Mouse (Mus musculus): ENCODE results near the gene Gm49342.
"Not testable (repeated sequence)": the region's sequence is repeated elsewhere in the genome, so short reads cannot be mapped to it uniquely, and the experiment has no call there.

Gene Gm49342

DNA sequence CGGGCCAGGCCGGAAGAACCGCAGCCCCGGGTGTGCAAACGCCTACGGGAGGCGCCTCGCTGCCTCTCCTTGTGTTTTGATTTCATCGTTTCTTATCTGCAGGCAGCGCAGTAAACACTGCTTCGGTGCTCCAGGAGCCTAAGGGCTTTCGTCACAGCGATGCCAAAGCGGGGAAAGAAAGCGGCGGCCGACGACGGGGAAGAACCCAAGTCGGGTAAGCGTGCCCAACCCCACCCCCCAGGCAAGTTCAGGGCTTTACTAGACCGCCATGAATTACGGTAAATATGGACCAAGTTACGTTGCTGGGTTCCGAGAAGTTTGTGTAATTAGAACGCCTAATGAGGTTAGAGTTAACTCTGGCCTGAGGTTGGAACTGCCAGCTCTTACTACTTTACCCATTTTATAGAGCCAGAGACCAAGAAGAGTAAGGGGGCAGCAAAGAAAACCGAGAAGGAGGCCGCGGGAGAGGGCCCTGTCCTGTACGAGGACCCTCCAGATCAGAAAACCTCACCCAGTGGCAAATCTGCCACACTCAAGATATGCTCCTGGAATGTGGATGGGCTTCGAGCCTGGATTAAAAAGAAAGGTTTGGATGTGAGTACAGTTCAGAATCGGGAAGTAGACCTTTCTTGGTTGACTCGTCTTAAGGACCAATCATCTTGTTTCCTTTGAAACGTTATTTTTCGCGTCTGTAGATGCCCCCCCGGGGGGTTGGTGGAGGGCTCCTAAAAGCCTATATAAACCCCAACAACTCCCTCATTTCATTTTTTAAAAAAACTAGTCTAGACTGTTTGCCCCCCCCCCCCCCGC is 19.0 kb upstream of the Gm49342 start:
- DNase-seq (ENCODE audit: low read depth, low spot score) = peak; percentile 34
- H3K36me3 ChIP-seq (ENCODE audit: control insufficient read depth, insufficient read depth, low read length, poor library complexity, severe bottlenecking) = peaks cover 15% of the 10 kb centered on the region
- no peaks in the 10 kb centered on the region for H3K27me3 ChIP-seq (ENCODE audit: control insufficient read depth, insufficient read depth, low read length, poor library complexity, severe bottlenecking)

DNA sequence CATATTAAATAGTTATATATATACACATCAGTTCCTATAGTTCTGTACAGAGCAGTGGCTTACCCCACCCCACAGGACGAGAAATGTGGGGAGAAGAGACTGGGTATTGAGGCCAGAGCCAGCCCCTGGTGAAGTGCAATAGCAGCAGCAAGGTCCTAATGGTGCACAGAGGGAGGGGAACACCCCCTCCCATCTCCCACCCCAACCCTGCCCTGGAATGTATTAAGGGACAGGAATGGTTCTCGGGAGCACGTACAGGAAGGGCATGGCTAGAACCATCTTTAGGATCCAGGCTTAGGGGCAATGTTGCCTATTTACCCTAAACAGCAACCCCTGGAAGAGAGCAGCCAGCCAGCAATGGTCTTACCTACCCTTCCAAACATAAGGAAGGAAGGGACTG is 17.0 kb upstream of the Gm49342 start:
- H3K27me3 ChIP-seq (ENCODE audit: control insufficient read depth, insufficient read depth, low read length, poor library complexity, severe bottlenecking) = no peaks in the 10 kb centered on the region
- no peak for DNase-seq (ENCODE audit: low read depth, low spot score)
- H3K36me3 ChIP-seq (ENCODE audit: control insufficient read depth, insufficient read depth, low read length, poor library complexity, severe bottlenecking) = peaks cover 15% of the 10 kb centered on the region

DNA sequence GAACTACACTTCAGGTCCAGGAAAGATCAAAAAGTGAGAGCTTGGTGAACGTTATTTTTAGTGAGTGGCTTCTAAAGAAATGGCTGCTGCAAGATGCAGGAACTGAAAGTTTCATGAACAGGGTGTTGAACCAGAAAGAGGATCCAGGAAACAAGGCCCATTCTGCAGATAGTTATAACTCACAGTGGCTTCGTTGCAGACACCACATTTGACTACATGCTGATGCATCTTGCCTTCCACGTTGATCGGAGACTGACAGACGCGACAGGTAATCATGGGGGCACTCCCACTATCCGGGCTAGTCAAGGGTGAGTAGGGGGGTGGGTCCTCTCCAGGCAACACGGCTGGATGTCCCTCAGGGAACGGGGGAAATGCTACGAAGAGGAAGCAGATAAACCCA is 14.4 kb upstream of the Gm49342 start:
- no peaks in the 10 kb centered on the region for H3K27me3 ChIP-seq (ENCODE audit: control insufficient read depth, insufficient read depth, low read length, poor library complexity, severe bottlenecking)

DNA sequence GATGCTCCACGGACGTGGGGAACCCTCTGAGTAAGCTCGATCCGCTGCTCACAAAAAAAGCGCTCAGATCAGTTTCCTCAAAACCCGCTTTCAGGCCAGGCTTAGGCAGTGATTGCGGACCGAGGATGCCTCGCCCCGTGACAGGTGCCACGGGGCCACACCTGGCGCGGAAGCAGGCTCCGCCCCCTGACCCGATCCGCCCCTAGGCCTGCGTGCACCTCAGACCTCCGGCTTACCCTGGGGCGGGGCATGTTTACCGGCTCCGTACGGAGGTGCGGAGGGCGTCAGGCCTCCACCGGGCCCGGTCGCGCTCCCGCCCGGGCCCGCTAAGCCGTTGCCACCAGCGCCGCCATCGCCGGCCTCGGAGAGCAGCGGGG is 14.0 kb upstream of the Gm49342 start:
- H3K27me3 ChIP-seq (ENCODE audit: control insufficient read depth, insufficient read depth, low read length, poor library complexity, severe bottlenecking) = no peaks in the 10 kb centered on the region
- DNase-seq (ENCODE audit: low read depth, low spot score) = peak; percentile 90

More for the DNA sequence above, 14.4 kb upstream of the Gm49342 start:
- peaks cover 15% of the 10 kb centered on the region for H3K36me3 ChIP-seq (ENCODE audit: control insufficient read depth, insufficient read depth, low read length, poor library complexity, severe bottlenecking)
- DNase-seq (ENCODE audit: low read depth, low spot score) = peak; percentile 84

DNA sequence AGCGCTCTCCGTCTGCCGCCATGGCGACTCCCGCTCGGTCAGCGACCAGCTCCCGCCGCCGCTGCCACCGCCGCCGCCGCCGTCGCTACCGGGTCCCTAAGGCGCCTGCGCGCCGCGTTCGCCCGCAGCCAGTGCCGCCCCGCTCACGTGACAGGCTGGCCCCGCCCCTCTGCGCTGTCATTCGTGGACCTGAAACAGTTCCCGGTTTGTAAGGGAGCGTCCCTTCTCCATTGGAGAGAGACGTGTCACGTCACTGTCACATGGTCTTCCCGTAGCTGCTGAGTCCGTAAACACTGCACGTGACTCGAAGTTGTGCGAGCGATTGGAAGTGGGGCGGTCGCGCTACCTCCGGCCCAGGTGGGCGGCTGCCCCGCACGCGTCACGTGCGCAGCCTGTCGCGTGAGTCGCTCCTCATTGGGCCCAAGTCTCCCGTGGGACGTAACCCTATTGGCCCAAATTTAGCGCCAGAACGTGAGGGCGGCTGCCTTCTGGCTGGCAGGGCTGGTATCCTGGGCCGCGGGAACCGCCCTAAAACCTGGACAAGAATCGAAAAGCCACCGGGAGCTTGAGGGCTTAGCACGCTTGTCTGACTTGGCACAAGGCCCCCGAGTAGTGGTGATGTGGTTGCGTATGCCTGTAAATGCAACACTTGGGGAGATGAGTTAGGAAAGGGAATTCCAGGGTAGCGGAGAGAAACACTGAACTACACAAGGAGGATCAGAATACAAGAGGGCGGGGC is 13.4 kb upstream of the Gm49342 start, which contains the start of the genes Pip4p1 and Pnp:
Gene Pip4p1, minus strand, starts transcription at position 103 of the 739 bp plus-strand sequence.
Gene Pnp, plus strand, starts transcription at position 329 of the 739 bp plus-strand sequence.
- Histone ChIP-seq H3K27me3 (ENCODE audit: control insufficient read depth, insufficient read depth, low read length, poor library complexity, severe bottlenecking) (no peaks in the 10 kb centered on the region), H3K36me3 (ENCODE audit: control insufficient read depth, insufficient read depth, low read length, poor library complexity, severe bottlenecking) (peaks cover 15% of the 10 kb centered on the region)
- DNase-seq (ENCODE audit: low read depth, low spot score) = peak; percentile 100

More for the DNA sequence above, 14.0 kb upstream of the Gm49342 start:
- H3K36me3 ChIP-seq (ENCODE audit: control insufficient read depth, insufficient read depth, low read length, poor library complexity, severe bottlenecking) = peaks cover 15% of the 10 kb centered on the region

DNA sequence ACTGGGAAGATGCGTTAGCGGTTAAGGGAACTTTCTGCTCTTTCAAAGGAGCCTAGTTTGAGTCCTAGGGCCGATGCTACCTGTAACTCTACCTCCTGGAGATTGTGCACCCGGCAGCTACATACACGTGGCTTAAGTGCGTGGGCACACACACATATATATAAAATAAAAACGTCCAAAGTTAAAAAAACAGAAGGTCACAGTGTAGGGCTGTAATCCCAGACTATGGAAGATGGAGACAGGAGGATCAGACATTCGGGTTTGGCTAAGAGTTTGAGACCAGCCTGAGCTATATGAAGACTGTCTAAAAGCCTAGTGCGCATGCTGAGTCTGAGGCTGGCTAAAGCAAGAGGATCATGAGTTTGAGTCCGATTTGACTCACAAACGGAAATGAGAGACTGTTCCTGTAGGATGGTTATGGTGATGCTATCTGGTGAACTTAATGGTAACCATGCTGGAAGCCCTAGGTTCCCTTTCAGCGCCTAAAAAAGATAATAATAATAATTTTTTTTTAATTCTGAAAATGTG is 12.8 kb upstream of the Gm49342 start:
- Histone ChIP-seq H3K27me3 (ENCODE audit: control insufficient read depth, insufficient read depth, low read length, poor library complexity, severe bottlenecking) (no peaks in the 10 kb centered on the region), H3K36me3 (ENCODE audit: control insufficient read depth, insufficient read depth, low read length, poor library complexity, severe bottlenecking) (peaks cover 15% of the 10 kb centered on the region)
- DNase-seq (ENCODE audit: low read depth, low spot score) = peak; percentile 47

DNA sequence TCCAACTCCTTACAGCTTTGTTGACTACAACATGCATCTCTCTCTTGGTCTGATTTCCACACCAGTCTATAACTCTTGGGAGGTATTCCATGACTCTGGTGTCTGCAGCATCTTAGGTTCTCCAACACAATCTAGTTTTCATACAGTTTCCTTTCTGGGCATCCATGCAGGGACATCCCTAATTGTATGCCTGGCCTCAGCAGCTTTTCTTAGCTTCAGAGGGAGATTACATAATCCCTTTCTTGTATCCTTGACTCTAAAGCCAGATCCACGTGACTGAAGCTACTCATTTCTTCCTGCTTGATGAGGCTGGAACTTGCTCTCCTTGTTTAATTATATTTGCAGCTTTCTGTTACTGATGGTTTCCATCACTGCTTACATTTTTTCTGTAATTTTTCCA is 7.7 kb upstream of the Gm49342 start:
- no peaks in the 10 kb centered on the region for H3K27me3 ChIP-seq (ENCODE audit: control insufficient read depth, insufficient read depth, low read length, poor library complexity, severe bottlenecking)
- DNase-seq (ENCODE audit: low read depth, low spot score) = no peak
- H3K36me3 ChIP-seq (ENCODE audit: control insufficient read depth, insufficient read depth, low read length, poor library complexity, severe bottlenecking) = no peaks in the 10 kb centered on the region

DNA sequence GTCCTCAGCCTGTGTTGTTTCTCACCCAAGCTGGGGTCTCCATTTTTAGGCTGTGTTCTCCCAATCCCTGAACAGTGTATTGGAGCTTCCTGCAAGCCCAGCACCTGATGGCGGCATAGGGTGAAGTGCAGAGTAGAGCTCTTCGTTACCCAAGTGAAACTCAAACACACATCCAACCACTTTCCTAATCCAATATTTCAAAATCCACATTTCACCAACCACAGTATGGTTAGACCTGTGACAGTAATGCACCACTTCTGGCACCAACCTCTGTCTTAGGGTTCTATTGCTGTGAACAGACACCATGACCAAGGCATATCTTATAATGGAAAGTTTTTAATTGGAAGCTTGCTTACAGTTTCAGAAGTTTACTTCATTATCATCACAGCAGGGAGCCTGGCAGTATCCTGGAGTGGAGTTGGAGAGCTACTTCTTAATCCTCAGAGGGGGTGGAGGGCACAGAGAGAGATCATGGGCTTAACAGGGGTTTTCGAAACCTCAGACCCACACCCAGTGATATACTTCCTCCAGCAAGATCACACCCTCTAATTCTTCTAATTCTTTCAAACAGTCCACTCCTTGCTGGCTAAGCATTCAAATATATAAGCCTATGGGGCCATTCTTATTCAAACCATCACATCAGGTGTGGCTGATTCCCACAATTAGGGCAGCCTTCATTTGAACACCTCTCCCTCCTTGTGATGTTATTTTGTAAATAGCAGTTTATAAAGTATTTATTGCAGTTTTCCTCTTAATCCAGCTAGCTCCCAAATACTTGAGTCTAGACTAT is 6.0 kb upstream of the Gm49342 start:
- Histone ChIP-seq H3K36me3 (ENCODE audit: control insufficient read depth, insufficient read depth, low read length, poor library complexity, severe bottlenecking) (no peaks in the 10 kb centered on the region), H3K27me3 (ENCODE audit: control insufficient read depth, insufficient read depth, low read length, poor library complexity, severe bottlenecking) (no peaks in the 10 kb centered on the region)
- DNase-seq (ENCODE audit: low read depth, low spot score) = no peak

DNA sequence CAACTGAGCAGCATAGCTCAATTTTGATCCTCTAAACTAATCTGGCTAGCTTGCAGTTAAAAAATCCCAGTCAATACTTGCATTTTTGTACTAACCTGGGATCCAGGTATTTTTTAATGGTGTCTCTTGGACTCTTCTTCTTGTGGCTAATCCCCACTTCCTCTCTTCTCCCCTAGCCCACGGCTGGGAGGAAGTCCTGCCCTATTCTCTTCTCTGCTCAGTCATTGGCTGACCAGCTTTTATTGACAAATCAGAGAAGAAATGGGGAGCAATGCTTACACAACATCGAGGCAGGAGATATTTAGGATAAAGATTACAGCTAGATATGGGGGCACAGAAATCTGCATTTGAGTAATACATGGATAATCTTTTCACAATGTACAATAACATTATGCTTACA is 5.4 kb upstream of the Gm49342 start:
- peak; percentile 42 for DNase-seq (ENCODE audit: low read depth, low spot score)
- no peaks in the 10 kb centered on the region for H3K36me3 ChIP-seq (ENCODE audit: control insufficient read depth, insufficient read depth, low read length, poor library complexity, severe bottlenecking)
- H3K27me3 ChIP-seq (ENCODE audit: control insufficient read depth, insufficient read depth, low read length, poor library complexity, severe bottlenecking) = no peaks in the 10 kb centered on the region

DNA sequence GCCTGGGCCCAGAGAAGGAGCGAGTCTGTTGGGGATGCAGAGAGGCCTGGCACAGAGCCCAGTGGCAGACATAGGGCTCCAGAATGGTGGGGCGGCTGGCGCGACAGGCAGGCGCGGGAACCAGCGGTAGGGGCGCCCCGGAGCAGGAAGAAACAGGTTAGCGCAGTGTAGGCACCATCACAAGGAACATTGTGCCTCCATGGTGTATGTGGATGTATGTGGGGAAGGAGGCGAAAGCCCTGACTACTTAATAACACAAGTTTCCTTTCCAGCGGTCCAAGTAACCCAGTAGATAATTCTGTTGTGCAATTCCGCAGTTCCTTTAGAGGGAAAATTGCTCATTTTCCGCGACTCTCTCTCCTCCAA is 334 bp downstream of the Gm49342 start:
- not testable (repeated sequence) for DNase-seq (ENCODE audit: low read depth, low spot score); H3K27me3 ChIP-seq (ENCODE audit: control insufficient read depth, insufficient read depth, low read length, poor library complexity, severe bottlenecking); H3K36me3 ChIP-seq (ENCODE audit: control insufficient read depth, insufficient read depth, low read length, poor library complexity, severe bottlenecking)

DNA sequence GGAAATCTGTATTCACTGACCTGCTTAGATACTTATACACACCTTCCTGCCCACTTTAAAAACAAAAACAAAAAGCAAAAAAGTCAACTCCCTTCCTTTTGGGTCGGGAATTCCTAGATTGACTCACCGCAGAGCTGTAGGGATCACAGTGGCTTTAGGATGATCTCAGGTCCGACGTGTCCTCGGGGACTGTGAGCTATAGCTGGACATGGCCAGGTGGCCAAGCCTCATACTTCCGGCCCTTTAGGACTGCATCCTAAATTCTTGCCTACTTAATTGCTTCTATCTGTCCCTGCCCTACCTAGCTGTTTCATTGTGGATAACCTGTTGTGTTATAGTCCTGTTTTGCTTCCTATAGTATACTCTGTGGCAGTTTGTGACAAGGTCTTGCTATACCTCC is 764 bp downstream of the Gm49342 start:
- H3K36me3 ChIP-seq (ENCODE audit: control insufficient read depth, insufficient read depth, low read length, poor library complexity, severe bottlenecking); DNase-seq (ENCODE audit: low read depth, low spot score); H3K27me3 ChIP-seq (ENCODE audit: control insufficient read depth, insufficient read depth, low read length, poor library complexity, severe bottlenecking): not testable (repeated sequence)

DNA sequence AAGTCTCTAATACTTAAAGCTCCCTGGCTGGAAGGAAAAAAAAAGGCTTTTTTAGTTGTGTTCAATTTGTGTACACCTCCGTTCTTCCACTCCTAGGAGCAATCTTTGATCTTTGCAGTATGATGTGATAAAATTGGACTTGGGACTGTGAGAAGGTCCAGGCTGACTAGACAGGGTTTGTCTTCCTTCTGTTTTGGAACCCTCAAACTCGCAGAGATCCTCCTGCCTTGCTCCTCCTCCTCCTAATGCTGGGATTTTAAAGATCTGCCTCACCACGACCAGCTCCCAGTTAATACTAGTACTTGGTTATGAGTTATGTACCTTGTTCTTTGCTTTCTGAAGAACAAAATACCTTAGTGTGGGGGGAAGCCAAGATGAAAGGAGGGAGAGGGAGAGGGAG is 1.2 kb downstream of the Gm49342 start:
- not testable (repeated sequence) for H3K27me3 ChIP-seq (ENCODE audit: control insufficient read depth, insufficient read depth, low read length, poor library complexity, severe bottlenecking); DNase-seq (ENCODE audit: low read depth, low spot score); H3K36me3 ChIP-seq (ENCODE audit: control insufficient read depth, insufficient read depth, low read length, poor library complexity, severe bottlenecking)

DNA sequence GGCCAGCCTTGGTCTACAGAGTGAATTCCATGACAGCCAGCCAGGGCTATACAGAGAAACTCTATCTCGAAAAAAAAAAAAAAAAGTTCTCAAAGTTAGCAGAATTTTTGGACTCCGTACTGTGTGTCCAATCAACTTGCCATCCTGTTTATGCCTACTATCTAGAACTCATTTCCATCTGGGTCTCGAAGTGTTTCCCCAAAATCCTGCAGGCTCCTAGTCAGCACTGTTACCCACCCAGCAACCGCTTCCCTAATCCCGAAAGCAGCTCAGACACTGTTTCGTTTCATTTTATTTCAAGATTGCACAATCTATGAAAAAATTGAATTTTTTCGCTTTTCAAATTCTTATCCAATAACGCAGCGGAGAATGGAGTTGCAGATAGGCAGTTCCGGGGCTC is 11.2 kb downstream of the Gm49342 start:
- no peak for DNase-seq (ENCODE audit: low read depth, low spot score)
- Histone ChIP-seq H3K36me3 (ENCODE audit: control insufficient read depth, insufficient read depth, low read length, poor library complexity, severe bottlenecking) (no peaks in the 10 kb centered on the region), H3K27me3 (ENCODE audit: control insufficient read depth, insufficient read depth, low read length, poor library complexity, severe bottlenecking) (no peaks in the 10 kb centered on the region)

DNA sequence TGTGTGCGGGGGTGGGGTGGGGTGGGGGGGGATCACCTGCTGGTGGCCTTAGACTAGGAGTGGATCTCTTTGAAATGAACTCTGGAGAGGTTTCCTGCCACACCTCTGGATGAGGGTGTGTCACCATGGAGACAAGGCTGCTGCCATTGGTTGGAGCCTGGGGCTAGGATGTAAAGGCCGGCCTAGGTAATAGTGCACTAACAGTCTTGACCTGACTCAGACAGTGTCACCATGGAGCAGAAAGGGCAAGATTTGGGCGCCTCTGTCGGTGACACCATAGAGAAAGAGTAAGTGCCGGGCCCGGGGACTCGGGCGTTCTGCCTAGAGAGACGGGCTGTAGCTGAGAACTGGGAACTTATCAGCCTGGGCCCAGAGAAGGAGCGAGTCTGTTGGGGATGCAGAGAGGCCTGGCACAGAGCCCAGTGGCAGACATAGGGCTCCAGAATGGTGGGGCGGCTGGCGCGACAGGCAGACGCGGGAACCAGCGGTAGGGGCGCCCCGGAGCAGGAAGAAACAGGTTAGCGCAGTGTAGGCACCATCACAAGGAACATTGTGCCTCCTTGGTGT is 11.7 kb downstream of the Gm49342 start, which contains the start of gene Pnp2:
Gene Pnp2, plus strand, starts transcription at position 51 of the 567 bp plus-strand sequence.
- peak; percentile 72 for DNase-seq (ENCODE audit: low read depth, low spot score)
- H3K36me3 ChIP-seq (ENCODE audit: control insufficient read depth, insufficient read depth, low read length, poor library complexity, severe bottlenecking); H3K27me3 ChIP-seq (ENCODE audit: control insufficient read depth, insufficient read depth, low read length, poor library complexity, severe bottlenecking): not testable (repeated sequence)

All from splenic B cell, adult 2 months (primary cell).